Mouse (Mus musculus) lung, postnatal 0 days (tissue): Measurements from ENCODE around the gene Syngr1.

Experiments used
- CTCF ChIP-seq: IDR thresholded peaks from 2 replicates; pipeline ENCODE4 v1.5.1; 2016; ENCODE audit warnings: antibody characterized with exemption, mild to moderate bottlenecking
- EP300 ChIP-seq: IDR thresholded peaks from 2 replicates; pipeline ENCODE4 v1.6.1; 2016; ENCODE audit warnings: antibody characterized with exemption, mild to moderate bottlenecking, control low read depth

GRCm38 (mm10) chr15:80095596-80095995 is 4.5 kb downstream of the Syngr1 start:
- TF ChIP-seq CTCF (no peak), EP300 (no peak)
